Mouse (Mus musculus): ENCODE results near the gene Prss8. TPM values are rescaled to one million over a fixed set of nuclear protein-coding genes. Genes with fewer than 3 reads are reported as not detected.

Prss8 gene
- 63.0 and 64.4 TPM in 2 replicates for polyA plus RNA-seq (2015; fragmentation: Nextera tagmentation; extraction: Ambion mirVana)

GRCm38 (mm10) chr7:127929923-127930322 is at the start of gene Prss8:
Prss8 (minus strand) TSS chr7:127930104.
- no peaks in the 10 kb centered on the region for H3K27me3 ChIP-seq (replicated peaks; ENCODE audit: control insufficient read depth, insufficient read depth, low read length)
- no peaks in the 10 kb centered on the region for H3K9me3 ChIP-seq (ENCODE audit: control insufficient read depth)
- peaks cover 4% of the 10 kb centered on the region; the same call in 1 of the 2 replicates for H3K4me1 ChIP-seq (replicated peaks; ENCODE audit: control insufficient read depth, insufficient read depth, low read length)
- H3K36me3 ChIP-seq (ENCODE audit: control insufficient read depth, insufficient read depth): peaks cover 10% of the 10 kb centered on the region; the same call in 1 of the 2 replicates
- H3K27ac ChIP-seq (ENCODE audit: low read depth, low read length): peak within 1 kb of the TSS; percentile 84
- 0 out of 2 replicates have a peak, but pooled peaks have one; percentile 26 for ATAC-seq
- H3K4me2 ChIP-seq (replicated peaks; ENCODE audit: low read depth): peak within 1 kb of the TSS; percentile 68
- H3K4me3 ChIP-seq (ENCODE audit: low read depth, low read length): peak within 1 kb of the TSS; percentile 54
- 13% methylated on average over 6 of the region's 6 CpGs for WGBS
- TF ChIP-seq CTCF (IDR thresholded peaks at IDR 0.05; ENCODE audit: low read depth): no peak
- peak within 1 kb of the TSS; percentile 67 for H3K9ac ChIP-seq (ENCODE audit: low read depth, low read length)

GRCm38 (mm10) chr7:127978856-127979255 is 49.0 kb upstream of the Prss8 start:
- Histone ChIP-seq H3K9me3 (ENCODE audit: control insufficient read depth) (no peaks in the 10 kb centered on the region), H3K27ac (ENCODE audit: low read depth, low read length) (no peak overlapping the region), H3K4me2 (replicated peaks; ENCODE audit: low read depth) (no peak overlapping the region), H3K36me3 (ENCODE audit: control insufficient read depth, insufficient read depth) (peaks cover 95% of the 10 kb centered on the region), H3K4me1 (replicated peaks; ENCODE audit: control insufficient read depth, insufficient read depth, low read length) (0 out of 2 replicates have a peak, but pooled peaks cover 4% of the 10 kb centered on the region), H3K9ac (ENCODE audit: low read depth, low read length) (no peak overlapping the region), H3K4me3 (ENCODE audit: low read depth, low read length) (no peak overlapping the region), H3K27me3 (replicated peaks; ENCODE audit: control insufficient read depth, insufficient read depth, low read length) (no peaks in the 10 kb centered on the region)
- TF ChIP-seq CTCF (IDR thresholded peaks at IDR 0.05; ENCODE audit: low read depth): no peak
- 91% methylated on average over 2 of the region's 2 CpGs for WGBS
- ATAC-seq: no peak

GRCm38 (mm10) chr7:127974413-127974930 is 44.6 kb upstream of the Prss8 start:
- TF ChIP-seq CTCF (IDR thresholded peaks at IDR 0.05; ENCODE audit: low read depth): no peak
- H3K4me3 ChIP-seq (ENCODE audit: low read depth, low read length): no peak overlapping the region
- 0 out of 2 replicates have a peak, but pooled peaks cover 4% of the 10 kb centered on the region for H3K4me1 ChIP-seq (replicated peaks; ENCODE audit: control insufficient read depth, insufficient read depth, low read length)
- H3K27me3 ChIP-seq (replicated peaks; ENCODE audit: control insufficient read depth, insufficient read depth, low read length): no peaks in the 10 kb centered on the region
- H3K9me3 ChIP-seq (ENCODE audit: control insufficient read depth): no peaks in the 10 kb centered on the region
- H3K4me2 ChIP-seq (replicated peaks; ENCODE audit: low read depth): no peak overlapping the region
- no peak overlapping the region for H3K9ac ChIP-seq (ENCODE audit: low read depth, low read length)
- H3K36me3 ChIP-seq (ENCODE audit: control insufficient read depth, insufficient read depth): peaks cover 85% of the 10 kb centered on the region
- 84% methylated on average over 2 of the region's 2 CpGs for WGBS
- H3K27ac ChIP-seq (ENCODE audit: low read depth, low read length): no peak overlapping the region
- no peak for ATAC-seq

GRCm38 (mm10) chr7:127967922-127968828 is 38.3 kb upstream of the Prss8 start:
- H3K27ac ChIP-seq (ENCODE audit: low read depth, low read length): peak overlapping the region; percentile 95
- peak; percentile 63 for ATAC-seq
- no peaks in the 10 kb centered on the region for H3K27me3 ChIP-seq (replicated peaks; ENCODE audit: control insufficient read depth, insufficient read depth, low read length)
- H3K9me3 ChIP-seq (ENCODE audit: control insufficient read depth): no peaks in the 10 kb centered on the region
- H3K9ac ChIP-seq (ENCODE audit: low read depth, low read length): peak overlapping the region; percentile 94
- peak; percentile 17; the same call in 1 of the 2 replicates for TF ChIP-seq CTCF (IDR thresholded peaks at IDR 0.05; ENCODE audit: low read depth)
- H3K4me3 ChIP-seq (ENCODE audit: low read depth, low read length): peak overlapping the region; percentile 99
- peaks cover 4% of the 10 kb centered on the region; the same call in 1 of the 2 replicates for H3K4me1 ChIP-seq (replicated peaks; ENCODE audit: control insufficient read depth, insufficient read depth, low read length)
- peaks cover 25% of the 10 kb centered on the region for H3K36me3 ChIP-seq (ENCODE audit: control insufficient read depth, insufficient read depth)
- under 1% methylated on average over 41 of the region's 42 CpGs for WGBS
- peak overlapping the region; percentile 70 for H3K4me2 ChIP-seq (replicated peaks; ENCODE audit: low read depth)

GRCm38 (mm10) chr7:127967004-127967921 is 37.4 kb upstream of the Prss8 start, which contains the start of gene Fus:
Fus (plus strand) TSS chr7:127967457.
- H3K4me2 ChIP-seq (replicated peaks; ENCODE audit: low read depth): peak within 1 kb of the TSS; percentile 70
- no peaks in the 10 kb centered on the region for H3K9me3 ChIP-seq (ENCODE audit: control insufficient read depth)
- peaks cover 21% of the 10 kb centered on the region for H3K36me3 ChIP-seq (ENCODE audit: control insufficient read depth, insufficient read depth)
- peak; percentile 94 for ATAC-seq
- peaks cover 4% of the 10 kb centered on the region; the same call in 1 of the 2 replicates for H3K4me1 ChIP-seq (replicated peaks; ENCODE audit: control insufficient read depth, insufficient read depth, low read length)
- H3K4me3 ChIP-seq (ENCODE audit: low read depth, low read length): peak within 1 kb of the TSS; percentile 99
- H3K9ac ChIP-seq (ENCODE audit: low read depth, low read length): peak within 1 kb of the TSS; percentile 94
- no peaks in the 10 kb centered on the region for H3K27me3 ChIP-seq (replicated peaks; ENCODE audit: control insufficient read depth, insufficient read depth, low read length)
- WGBS: under 1% methylated on average over 90 of the region's 92 CpGs
- peak within 1 kb of the TSS; percentile 95 for H3K27ac ChIP-seq (ENCODE audit: low read depth, low read length)
- peak; percentile 50 for TF ChIP-seq CTCF (IDR thresholded peaks at IDR 0.05; ENCODE audit: low read depth)
